Mouse (Mus musculus): Measurements from ENCODE around the gene Slc9a1. TPM values are rescaled to one million over a fixed set of nuclear protein-coding genes. Genes with fewer than 3 reads are reported as not detected.

The Slc9a1 gene
- total and polyA plus RNA-seq, 2 experiments from 2014 or later = 10.1 to 16.0 TPM

DNA sequence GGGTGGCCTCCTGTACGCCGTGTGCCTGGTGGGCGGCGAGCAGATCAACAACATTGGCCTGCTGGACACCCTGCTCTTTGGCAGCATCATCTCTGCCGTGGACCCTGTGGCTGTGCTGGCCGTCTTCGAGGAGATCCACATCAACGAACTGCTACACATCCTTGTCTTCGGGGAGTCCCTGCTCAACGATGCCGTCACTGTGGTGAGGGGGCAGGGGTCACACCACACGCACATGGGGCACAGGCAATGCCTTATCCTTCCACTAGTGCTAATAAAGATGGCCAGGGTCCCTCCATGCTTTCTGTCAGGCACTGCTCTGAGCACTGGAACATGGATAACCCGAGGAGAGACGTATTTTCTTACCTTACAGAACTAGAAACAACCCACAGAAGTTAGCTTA lies 42.6 kb downstream of the Slc9a1 start:
- TF ChIP-seq CTCF (IDR thresholded peaks at IDR 0.05; ENCODE audit: low read depth) = no peak
- H3K4me1 ChIP-seq (ENCODE audit: insufficient read depth) = no peaks in the 10 kb centered on the region
- no peak overlapping the region for H3K9ac ChIP-seq
- no peak overlapping the region for H3K4me2 ChIP-seq (ENCODE audit: low read depth)
- peaks cover 11% of the 10 kb centered on the region for H3K36me3 ChIP-seq (ENCODE audit: insufficient read depth)
- H3K4me3 ChIP-seq (ENCODE audit: low read depth, low read length) = no peak overlapping the region
- no peak for DNase-seq
- H3K9me3 ChIP-seq (ENCODE audit: low read length) = no peaks in the 10 kb centered on the region
- no peak for ATAC-seq
- WGBS = 92% methylated on average over 14 of the region's 14 CpGs
- no peaks in the 10 kb centered on the region for H3K27me3 ChIP-seq (ENCODE audit: insufficient read depth, low read length)
- no peak overlapping the region for H3K27ac ChIP-seq (ENCODE audit: low read depth, low read length)

DNA sequence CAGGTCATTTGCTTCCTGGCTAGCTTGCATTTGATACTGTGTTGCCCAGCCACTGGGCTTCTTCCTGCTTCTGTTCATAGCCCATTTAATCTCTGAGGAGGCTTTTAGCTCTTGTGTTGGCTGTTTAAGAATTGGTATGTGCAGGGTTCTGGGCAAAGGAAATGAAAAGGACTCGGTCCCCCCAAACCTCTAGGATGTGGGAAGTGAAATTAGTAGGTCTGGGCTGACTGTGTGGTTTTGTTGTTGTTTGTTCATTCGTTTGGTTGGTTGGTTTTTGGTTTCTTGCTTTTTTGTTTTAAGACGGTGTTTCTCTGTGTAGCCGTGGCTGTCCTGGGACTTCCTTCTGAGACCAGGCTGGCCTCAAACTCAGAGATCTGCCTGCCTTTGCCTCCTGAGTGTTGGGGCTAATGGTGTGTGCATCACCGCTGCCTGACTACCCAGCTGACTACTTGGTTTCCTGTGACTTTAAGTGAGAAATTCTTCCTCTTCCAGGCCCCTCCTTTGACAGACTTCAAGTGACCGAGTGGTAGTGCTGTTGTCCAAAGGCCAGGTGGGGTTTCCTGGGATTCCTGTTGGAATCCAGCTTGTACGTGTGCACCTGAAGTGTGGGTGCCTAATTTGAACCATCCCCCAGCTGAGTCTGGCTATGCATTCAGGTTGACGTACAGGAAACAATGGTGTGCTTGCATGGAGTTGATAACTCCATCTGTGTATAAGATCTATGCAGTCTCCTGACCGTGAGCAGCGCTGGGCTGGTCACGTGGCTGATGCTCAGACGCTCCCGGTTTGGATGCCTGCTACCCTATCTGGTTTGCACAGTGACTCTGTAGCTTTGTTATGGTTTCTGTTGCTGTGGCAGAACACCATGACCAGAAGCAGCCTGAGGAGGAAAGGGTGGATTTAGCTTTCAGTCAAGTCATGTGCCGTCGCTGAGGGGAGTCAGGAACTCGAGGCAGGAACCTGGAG lies 43.4 kb downstream of the Slc9a1 start:
- no peaks in the 10 kb centered on the region for H3K4me1 ChIP-seq (ENCODE audit: insufficient read depth)
- H3K4me3 ChIP-seq (ENCODE audit: low read depth, low read length) = no peak overlapping the region
- WGBS = 90% methylated on average over 16 of the region's 16 CpGs
- no peaks in the 10 kb centered on the region for H3K27me3 ChIP-seq (ENCODE audit: insufficient read depth, low read length)
- H3K36me3 ChIP-seq (ENCODE audit: insufficient read depth) = peaks cover 18% of the 10 kb centered on the region
- H3K9ac ChIP-seq = no peak overlapping the region
- H3K4me2 ChIP-seq (ENCODE audit: low read depth) = no peak overlapping the region
- no peak for TF ChIP-seq CTCF (IDR thresholded peaks at IDR 0.05; ENCODE audit: low read depth)
- H3K9me3 ChIP-seq (ENCODE audit: low read length) = no peaks in the 10 kb centered on the region
- no peak overlapping the region for H3K27ac ChIP-seq (ENCODE audit: low read depth, low read length)
- ATAC-seq (no peak), DNase-seq (no peak)

DNA sequence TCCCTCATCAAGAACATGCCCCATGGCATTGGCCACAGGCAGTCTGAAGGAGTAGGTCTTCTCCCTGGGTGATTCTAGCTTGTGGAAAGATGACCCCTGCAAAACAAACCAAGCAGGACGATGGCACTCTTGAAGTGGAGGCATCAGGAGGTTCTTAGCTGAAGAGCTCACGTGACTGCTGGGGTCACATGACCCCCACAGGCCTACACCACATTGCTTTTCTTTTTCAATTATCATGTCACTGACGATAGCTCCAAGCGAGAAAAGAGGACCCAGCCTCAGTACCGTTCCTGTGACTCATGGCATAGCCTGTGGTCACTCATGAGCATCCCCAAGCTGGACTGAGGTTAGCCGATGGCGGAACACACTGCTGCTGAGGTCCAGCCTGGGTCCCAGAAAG lies 44.1 kb downstream of the Slc9a1 start:
- Histone ChIP-seq H3K27ac (ENCODE audit: low read depth, low read length) (no peak overlapping the region), H3K27me3 (ENCODE audit: insufficient read depth, low read length) (no peaks in the 10 kb centered on the region), H3K9ac (no peak overlapping the region), H3K9me3 (ENCODE audit: low read length) (no peaks in the 10 kb centered on the region), H3K4me3 (ENCODE audit: low read depth, low read length) (no peak overlapping the region), H3K4me1 (ENCODE audit: insufficient read depth) (no peaks in the 10 kb centered on the region), H3K36me3 (ENCODE audit: insufficient read depth) (peaks cover 20% of the 10 kb centered on the region), H3K4me2 (ENCODE audit: low read depth) (no peak overlapping the region)
- ATAC-seq = no peak
- no peak for DNase-seq
- TF ChIP-seq CTCF (IDR thresholded peaks at IDR 0.05; ENCODE audit: low read depth) = no peak
- WGBS = 95% methylated on average over 7 of the region's 7 CpGs

DNA sequence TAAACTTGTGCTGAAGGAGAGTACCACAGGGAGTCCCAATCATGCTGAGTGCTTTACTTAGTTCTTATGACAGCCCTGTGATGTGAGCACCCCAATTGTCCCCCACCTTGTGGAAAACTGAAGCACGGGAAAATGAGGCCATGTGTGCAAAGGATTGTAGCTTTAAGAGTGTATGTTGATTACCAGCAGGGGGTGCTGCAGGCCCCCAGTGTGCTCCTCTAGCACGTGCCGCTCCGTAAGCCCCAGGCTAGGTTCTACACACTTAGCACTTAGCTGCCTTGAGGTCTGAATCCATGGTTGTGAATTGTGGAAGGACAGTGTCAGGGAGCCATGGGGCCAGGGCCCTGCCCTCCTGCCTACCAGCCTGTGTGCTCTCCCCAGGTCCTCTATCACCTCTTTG lies 45.4 kb downstream of the Slc9a1 start:
- WGBS = 52% methylated on average over 4 of the region's 4 CpGs
- no peak overlapping the region for H3K27ac ChIP-seq (ENCODE audit: low read depth, low read length)
- H3K4me2 ChIP-seq (ENCODE audit: low read depth) = no peak overlapping the region
- ATAC-seq (no peak), DNase-seq (no peak)
- no peak overlapping the region for H3K9ac ChIP-seq
- no peak overlapping the region for H3K4me3 ChIP-seq (ENCODE audit: low read depth, low read length)
- H3K4me1 ChIP-seq (ENCODE audit: insufficient read depth) = no peaks in the 10 kb centered on the region
- TF ChIP-seq CTCF (IDR thresholded peaks at IDR 0.05; ENCODE audit: low read depth) = peak; percentile 50
- H3K36me3 ChIP-seq (ENCODE audit: insufficient read depth) = peaks cover 20% of the 10 kb centered on the region
- H3K9me3 ChIP-seq (ENCODE audit: low read length) = no peaks in the 10 kb centered on the region
- H3K27me3 ChIP-seq (ENCODE audit: insufficient read depth, low read length) = no peaks in the 10 kb centered on the region

DNA sequence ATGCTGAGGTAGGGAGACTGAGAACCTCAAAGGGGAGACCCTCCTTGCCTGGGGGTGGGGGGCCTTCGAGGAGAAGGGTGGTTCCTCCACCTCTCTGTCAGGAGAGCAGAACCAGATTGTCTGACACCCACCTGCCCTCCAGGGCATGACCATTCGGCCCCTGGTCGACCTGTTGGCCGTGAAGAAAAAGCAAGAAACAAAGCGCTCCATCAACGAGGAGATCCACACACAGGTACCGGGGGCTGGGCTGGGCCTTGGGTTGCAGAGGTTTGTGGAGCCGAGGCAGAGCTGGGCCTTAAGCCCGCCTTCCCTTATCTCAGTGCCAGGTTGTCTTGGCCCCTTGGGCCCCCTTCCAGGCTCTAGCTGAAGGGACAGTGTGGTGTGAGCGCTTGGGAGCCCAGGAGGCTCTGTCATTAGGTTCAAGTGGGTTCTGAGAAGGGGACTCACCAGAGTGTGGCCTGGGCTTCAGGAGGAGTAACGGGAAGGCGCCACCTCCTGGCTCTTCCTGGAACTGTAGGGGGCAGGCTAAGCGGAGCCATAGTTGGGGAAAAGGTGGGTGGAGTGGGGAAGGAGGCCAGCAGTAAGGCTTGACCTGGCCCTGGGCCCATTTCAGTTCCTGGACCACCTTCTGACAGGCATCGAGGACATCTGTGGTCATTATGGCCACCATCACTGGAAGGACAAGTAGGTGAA lies 50.0 kb downstream of the Slc9a1 start:
- TF ChIP-seq CTCF (IDR thresholded peaks at IDR 0.05; ENCODE audit: low read depth) = peak; percentile 79
- Histone ChIP-seq H3K4me3 (ENCODE audit: low read depth, low read length) (no peak overlapping the region), H3K27me3 (ENCODE audit: insufficient read depth, low read length) (no peaks in the 10 kb centered on the region), H3K36me3 (ENCODE audit: insufficient read depth) (peaks cover 30% of the 10 kb centered on the region), H3K27ac (ENCODE audit: low read depth, low read length) (no peak overlapping the region), H3K4me1 (ENCODE audit: insufficient read depth) (no peaks in the 10 kb centered on the region), H3K9me3 (ENCODE audit: low read length) (no peaks in the 10 kb centered on the region), H3K4me2 (ENCODE audit: low read depth) (no peak overlapping the region), H3K9ac (no peak overlapping the region)
- DNase-seq (peak; percentile 41), ATAC-seq (no peak)
- 73% methylated on average over 14 of the region's 14 CpGs for WGBS

DNA sequence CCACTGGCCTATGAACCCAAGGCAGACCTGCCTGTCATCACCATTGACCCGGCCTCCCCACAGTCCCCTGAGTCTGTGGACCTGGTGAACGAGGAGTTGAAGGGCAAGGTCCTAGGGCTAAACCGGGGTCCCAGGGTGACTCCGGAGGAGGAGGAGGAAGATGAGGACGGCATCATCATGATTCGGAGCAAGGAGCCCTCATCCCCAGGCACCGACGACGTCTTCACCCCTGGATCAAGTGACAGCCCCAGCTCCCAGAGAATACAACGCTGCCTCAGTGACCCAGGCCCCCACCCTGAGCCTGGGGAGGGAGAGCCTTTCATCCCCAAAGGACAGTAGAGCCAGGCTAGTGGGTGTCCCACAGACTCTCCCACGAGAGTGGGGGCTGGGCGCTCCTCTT lies 52.5 kb downstream of the Slc9a1 start:
- ATAC-seq = no peak
- H3K4me1 ChIP-seq (ENCODE audit: insufficient read depth) = no peaks in the 10 kb centered on the region
- DNase-seq = no peak
- peaks cover 30% of the 10 kb centered on the region for H3K36me3 ChIP-seq (ENCODE audit: insufficient read depth)
- WGBS = 93% methylated on average over 12 of the region's 12 CpGs
- no peak overlapping the region for H3K9ac ChIP-seq
- H3K27me3 ChIP-seq (ENCODE audit: insufficient read depth, low read length) = no peaks in the 10 kb centered on the region
- no peak overlapping the region for H3K4me2 ChIP-seq (ENCODE audit: low read depth)
- no peak overlapping the region for H3K27ac ChIP-seq (ENCODE audit: low read depth, low read length)
- TF ChIP-seq CTCF (IDR thresholded peaks at IDR 0.05; ENCODE audit: low read depth) = no peak
- no peaks in the 10 kb centered on the region for H3K9me3 ChIP-seq (ENCODE audit: low read length)
- no peak overlapping the region for H3K4me3 ChIP-seq (ENCODE audit: low read depth, low read length)

DNA sequence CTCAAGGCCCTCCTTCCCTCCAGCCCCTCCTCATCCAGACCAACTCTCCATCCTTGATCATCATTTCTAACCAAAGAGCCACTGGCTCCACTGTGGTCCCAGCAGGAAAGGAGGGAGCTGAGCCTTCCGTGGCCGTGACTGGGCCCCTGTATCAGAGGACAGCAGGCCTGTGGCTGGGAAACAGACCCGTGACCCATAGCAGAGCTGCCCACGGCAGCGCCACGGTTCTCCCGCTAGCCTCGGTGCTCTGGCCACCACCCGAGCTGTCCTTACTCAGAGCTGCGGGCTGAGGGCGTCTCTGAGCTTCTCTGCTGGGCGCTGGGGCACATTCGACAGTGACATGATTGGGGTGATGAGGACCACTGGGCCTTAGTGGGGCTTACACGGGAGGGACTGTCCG lies 53.1 kb downstream of the Slc9a1 start:
- no peak for TF ChIP-seq CTCF (IDR thresholded peaks at IDR 0.05; ENCODE audit: low read depth)
- Histone ChIP-seq H3K4me2 (ENCODE audit: low read depth) (no peak overlapping the region), H3K9me3 (ENCODE audit: low read length) (no peaks in the 10 kb centered on the region), H3K4me3 (ENCODE audit: low read depth, low read length) (no peak overlapping the region), H3K36me3 (ENCODE audit: insufficient read depth) (peaks cover 26% of the 10 kb centered on the region), H3K4me1 (ENCODE audit: insufficient read depth) (no peaks in the 10 kb centered on the region), H3K27me3 (ENCODE audit: insufficient read depth, low read length) (no peaks in the 10 kb centered on the region), H3K9ac (no peak overlapping the region), H3K27ac (ENCODE audit: low read depth, low read length) (no peak overlapping the region)
- 86% methylated on average over 15 of the region's 15 CpGs for WGBS
- no peak for DNase-seq
- no peak for ATAC-seq
